Mouse (Mus musculus): ENCODE measurements around the gene Tbc1d10c.

GRCm38 (mm10) chr19:4184976-4185975, 5.8 kb downstream of the Tbc1d10c start:
- no peak for TF ChIP-seq CTCF (IDR thresholded peaks at IDR 0.05; ENCODE audit: low read depth)
- no peak for TF ChIP-seq EP300 (optimal IDR thresholded peaks at IDR 0.05)
